In the genomic region with DNA sequence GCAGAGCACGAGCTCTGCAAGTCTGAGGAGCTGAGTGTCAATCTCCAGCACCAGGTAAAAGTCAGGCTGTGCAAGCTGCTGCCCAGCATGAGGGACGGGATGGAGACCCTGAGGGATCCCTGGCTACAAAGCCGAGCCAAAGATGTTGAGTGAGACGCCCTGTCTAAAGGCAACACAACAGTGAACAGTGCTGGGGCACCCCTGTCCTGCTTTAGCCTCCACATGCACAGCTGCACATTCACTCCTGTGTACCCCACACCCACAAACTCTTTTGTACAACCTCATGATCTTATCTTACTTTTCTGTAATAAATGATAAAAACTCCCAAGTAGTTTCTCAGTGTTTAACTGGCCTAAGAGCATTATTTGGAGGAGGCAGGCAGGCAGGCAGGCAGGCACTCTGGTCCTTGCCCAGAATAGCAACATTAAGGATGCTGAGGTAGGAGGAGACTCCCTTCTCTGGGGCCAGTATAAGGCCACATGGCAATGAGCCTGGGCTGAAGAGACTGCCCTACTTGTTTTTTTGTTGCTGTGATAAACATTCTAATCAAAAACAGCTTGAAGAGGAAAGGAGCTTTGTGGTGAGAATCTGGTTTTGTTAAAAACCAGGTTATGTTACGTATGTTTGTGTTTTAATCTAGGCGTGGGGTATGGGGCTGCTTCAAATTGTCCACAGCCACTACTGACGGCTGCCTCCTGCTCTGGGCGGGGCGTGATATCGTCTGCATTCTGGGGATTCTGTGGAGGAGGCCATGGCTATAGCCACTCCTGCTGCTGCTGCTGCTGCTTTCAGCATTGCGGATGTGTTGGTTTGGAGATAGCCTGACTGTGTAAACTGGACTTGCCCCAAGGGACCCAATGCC, we compare ENCODE assay signal across 9 mouse cellular contexts.
DNase-seq lines count a peak whose midpoint lies in the region; ATAC-seq and TF ChIP-seq lines count a peak whose summit lies in the region.
"Had no signal": no experiment of that assay in that cellular context is flagged by ENCODE, and none has a peak within 500 bp of the region (broad histone marks: within the 10 kb centered on the region; RNA-seq: fewer than 3 reads in every experiment).

No protein-coding gene starts in this region.

- no peak overlapping the region for H3K9ac ChIP-seq in hindbrain, postnatal 0 days (replicated peaks; ENCODE audit: low read length)
- H3K9ac ChIP-seq: midbrain, embryonic 12.5 days had no signal

- no peak for TF ChIP-seq CTCF in hindbrain, postnatal 0 days (IDR thresholded peaks at IDR 0.05; ENCODE audit: low read depth)

- no peaks in the 10 kb centered on the region for H3K9me3 ChIP-seq in hindbrain, postnatal 0 days (ENCODE audit: low read length)
- no peaks in the 10 kb centered on the region for H3K9me3 ChIP-seq in hindbrain, embryonic 10.5 days
- H3K9me3 ChIP-seq: midbrain, embryonic 12.5 days had no signal

- no peak for ATAC-seq in hindbrain, postnatal 0 days
- 0 out of 2 replicates have a peak, but pooled peaks have one; percentile 52 for ATAC-seq in erythroblast, adult 5-6 weeks (replicated peaks; ENCODE audit: low FRiP score, poor library complexity, severe bottlenecking)

- peak overlapping the region; percentile 5; the same call in 1 of the 2 replicates for H3K4me2 ChIP-seq in hindbrain, postnatal 0 days (ENCODE audit: low read depth, low read length)
- H3K4me2 ChIP-seq: midbrain, embryonic 12.5 days had no signal

- 50% methylated on average over 11 of the region's 11 CpGs for WGBS in hindbrain, postnatal 0 days
- WGBS in hindbrain, embryonic 10.5 days = 68% methylated on average over 11 of the region's 11 CpGs

- peaks cover 10% of the 10 kb centered on the region for H3K4me1 ChIP-seq in hindbrain, postnatal 0 days (ENCODE audit: insufficient read depth, low read length)
- peaks cover 34% of the 10 kb centered on the region for H3K4me1 ChIP-seq in hindbrain, embryonic 10.5 days (replicated peaks)

- no peaks in the 10 kb centered on the region for H3K36me3 ChIP-seq in hindbrain, postnatal 0 days (ENCODE audit: insufficient read depth, low read length)
- H3K36me3 ChIP-seq in hindbrain, embryonic 10.5 days = peaks cover 34% of the 10 kb centered on the region

- no peak overlapping the region; the same call in 1 of the 2 replicates for H3K27ac ChIP-seq in hindbrain, postnatal 0 days
- H3K27ac ChIP-seq in hindbrain, embryonic 10.5 days = no peak overlapping the region
- H3K27ac ChIP-seq: midbrain, embryonic 12.5 days had no signal

- H3K4me3 ChIP-seq in hindbrain, postnatal 0 days (ENCODE audit: low read length) = no peak overlapping the region
- H3K4me3 ChIP-seq in hindbrain, embryonic 10.5 days = no peak overlapping the region
- H3K4me3 ChIP-seq: midbrain, embryonic 12.5 days had no signal

- no peaks in the 10 kb centered on the region for H3K27me3 ChIP-seq in hindbrain, postnatal 0 days (ENCODE audit: insufficient read depth, low read length)
- no peaks in the 10 kb centered on the region for H3K27me3 ChIP-seq in hindbrain, embryonic 10.5 days (ENCODE audit: insufficient read depth, poor library complexity, severe bottlenecking)
- H3K27me3 ChIP-seq: midbrain, embryonic 12.5 days had no signal

- no peak for DNase-seq in hindbrain, postnatal 0 days (ENCODE audit: low spot score)
- DNase-seq in hindbrain, embryonic 10.5 days (ENCODE audit: low spot score) = no peak
- peak; percentile 49 for DNase-seq in MN1 (ENCODE audit: low spot score)
- DNase-seq in kidney, postnatal 10 days = peak; percentile 67
- DNase-seq in naive thymus-derived CD4-positive, alpha-beta T cell, adult 2 months (ENCODE audit: low read depth) = peak; percentile 56
- DNase-seq in layer of hippocampus, postnatal 14 days (ENCODE audit: low spot score in 2 of 2) = no peak
- no peak for DNase-seq in yolk sac, embryonic 10.5 days (ENCODE audit: low spot score)

Comparison
In these comparisons a context has a peak if more than half of its experiments do, and no peak if none do; other contexts are left out.
1. DNase-seq: peak in MN1 (single experiment), kidney, postnatal 10 days (single experiment) and naive thymus-derived CD4-positive, alpha-beta T cell, adult 2 months (single experiment); none in hindbrain, postnatal 0 days (single experiment), hindbrain, embryonic 10.5 days (single experiment), layer of hippocampus, postnatal 14 days (0 of 2) and yolk sac, embryonic 10.5 days (single experiment).